Mouse (Mus musculus) ES-Bruce4 (cell line): ENCODE measurements around the gene Dao. TPM values are rescaled to one million over a fixed set of nuclear protein-coding genes. Genes with fewer than 3 reads are reported as not detected.

Experiments
- H3K27ac ChIP-seq: 2 replicates; pipeline ENCODE4 v1.5.1; 2012; ENCODE audit warnings: low read length, inconsistent platforms; ENCODE audit not compliant: insufficient read depth
- H3K27me3 ChIP-seq: 2 replicates; pipeline ENCODE4 v1.6.1; 2012; ENCODE audit warnings: mild to moderate bottlenecking, low read length, inconsistent platforms; ENCODE audit not compliant: control insufficient read depth, poor library complexity, insufficient read depth, severe bottlenecking
- H3K36me3 ChIP-seq: 2 replicates; pipeline ENCODE4 v1.6.1; 2012; ENCODE audit warnings: inconsistent platforms, mild to moderate bottlenecking, low read length, moderate library complexity; ENCODE audit not compliant: control insufficient read depth, poor library complexity, insufficient read depth, severe bottlenecking
- H3K4me1 ChIP-seq: one replicate; pipeline ENCODE4 v1.8.1; 2011; ENCODE audit warnings: low read length; ENCODE audit not compliant: control insufficient read depth, insufficient read depth
- H3K4me3 ChIP-seq: 2 replicates; pipeline ENCODE4 v1.5.1; 2011; ENCODE audit warnings: low read depth, mild to moderate bottlenecking, low read length
- H3K9ac ChIP-seq: 2 replicates; pipeline ENCODE4 v1.6.1; 2012; ENCODE audit warnings: low read depth, mild to moderate bottlenecking, inconsistent platforms; ENCODE audit not compliant: poor library complexity, severe bottlenecking
- H3K9me3 ChIP-seq: replicated peaks from 2 replicates; pipeline ENCODE4 v1.6.1; 2012; ENCODE audit warnings: mild to moderate bottlenecking, low read length, inconsistent platforms; ENCODE audit not compliant: control insufficient read depth, poor library complexity, insufficient read depth, severe bottlenecking
- CTCF ChIP-seq: IDR thresholded peaks from one replicate; pipeline ENCODE4 v1.8.1; 2011; ENCODE audit warnings: low read depth, low read length
- EP300 ChIP-seq: IDR thresholded peaks from 2 replicates; pipeline ENCODE4 v1.6.1; 2011; ENCODE audit warnings: low read depth, low read length; ENCODE audit not compliant: insufficient read depth
- POLR2A ChIP-seq: IDR thresholded peaks from one replicate; pipeline ENCODE4 v1.8.1; 2011; ENCODE audit warnings: low read length; ENCODE audit not compliant: insufficient read depth
- polyA plus RNA-seq: library from polyadenylated mRNA; stranded (reverse); fragments of >200 nt; gene quantifications from 2 replicates; pipeline ENCODE4 v1.2.4, GENCODE M21; 2011; ENCODE audit warnings: low read depth; ENCODE audit not compliant: missing spikeins, insufficient read depth, insufficient read length

Dao gene
- polyA plus RNA-seq = not detected in 2 replicates

DNA sequence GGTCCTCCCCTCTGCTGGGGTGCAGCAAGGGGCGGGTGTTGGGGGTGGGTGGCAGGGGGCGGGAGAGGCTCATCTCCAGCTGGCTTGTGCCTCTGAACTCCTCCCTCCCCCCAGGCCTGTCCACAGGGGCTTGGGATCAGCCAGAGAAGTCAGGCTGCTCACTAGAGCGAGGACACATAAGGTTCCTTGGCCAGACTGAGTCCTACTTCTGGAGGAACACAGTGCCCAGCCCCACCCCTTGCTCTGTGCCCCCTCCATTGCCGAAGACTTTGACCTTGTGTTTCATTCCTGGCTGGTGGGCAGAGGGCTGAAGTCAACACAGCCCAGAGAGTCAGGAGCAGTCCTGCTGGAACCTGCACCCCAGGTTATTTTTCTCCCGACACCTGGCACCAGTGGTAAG, at the start of gene Dao:
Dao (plus strand) TSS at position 162 of the 400 bp plus-strand sequence.
- no peak within 1 kb of the TSS for H3K27ac ChIP-seq
- no peaks in the 10 kb centered on the region for H3K36me3 ChIP-seq
- H3K27me3 ChIP-seq = no peaks in the 10 kb centered on the region
- no peak within 1 kb of the TSS for H3K9ac ChIP-seq
- H3K9me3 ChIP-seq = no peaks in the 10 kb centered on the region
- H3K4me3 ChIP-seq = no peak within 1 kb of the TSS
- H3K4me1 ChIP-seq = no peaks in the 10 kb centered on the region
- TF ChIP-seq POLR2A = no peak
- no peak for TF ChIP-seq CTCF
- no peak for TF ChIP-seq EP300

DNA sequence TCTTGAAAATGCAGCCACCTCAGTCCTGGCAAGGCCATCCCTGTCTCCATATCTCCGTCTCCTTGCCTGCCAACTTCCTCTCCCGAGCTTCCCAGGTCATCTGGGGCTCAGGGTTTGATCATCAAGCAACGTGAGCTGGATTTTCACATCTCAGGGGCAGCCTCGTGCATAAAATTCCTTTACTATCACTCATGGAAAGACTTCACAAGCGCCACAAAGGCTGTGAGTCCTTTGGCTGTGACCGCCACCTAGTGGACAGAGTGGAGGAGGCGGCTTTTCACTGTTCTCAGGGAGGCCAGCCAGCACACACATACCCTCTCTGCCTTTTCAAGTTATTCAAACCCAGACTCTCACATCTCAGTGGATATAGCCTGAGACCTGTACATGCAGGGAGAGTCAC, 49.1 kb upstream of the Dao start:
- peaks cover 5% of the 10 kb centered on the region for H3K4me1 ChIP-seq
- no peak overlapping the region for H3K4me3 ChIP-seq
- no peak overlapping the region for H3K9ac ChIP-seq
- no peak overlapping the region for H3K27ac ChIP-seq
- H3K27me3 ChIP-seq = no peaks in the 10 kb centered on the region
- H3K9me3 ChIP-seq = no peaks in the 10 kb centered on the region
- H3K36me3 ChIP-seq = no peaks in the 10 kb centered on the region
- peak; percentile 90 for TF ChIP-seq CTCF
- TF ChIP-seq EP300 = no peak
- TF ChIP-seq POLR2A = no peak

DNA sequence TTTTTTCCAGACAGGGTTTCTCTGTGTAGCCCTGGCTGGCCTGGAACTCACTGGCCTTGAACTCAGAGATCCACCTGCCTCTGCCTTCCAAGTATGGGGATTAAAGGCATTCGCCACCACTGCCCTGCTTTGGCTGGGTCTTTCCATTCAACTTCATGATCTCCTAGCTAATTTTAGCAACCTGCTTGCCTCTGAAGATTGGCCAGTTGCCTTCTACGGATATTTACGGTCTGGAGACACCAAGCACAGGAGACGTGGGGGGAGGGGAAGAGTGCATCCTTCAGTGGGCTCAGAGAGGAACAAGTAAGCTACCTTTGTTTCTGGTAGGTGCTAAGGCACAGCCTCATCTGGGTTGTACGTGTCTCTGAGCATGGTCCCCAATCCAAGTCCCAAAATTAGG, 48.2 kb upstream of the Dao start:
- no peak overlapping the region for H3K9ac ChIP-seq
- H3K36me3 ChIP-seq = no peaks in the 10 kb centered on the region
- TF ChIP-seq POLR2A (no peak), CTCF (no peak), EP300 (no peak)
- no peaks in the 10 kb centered on the region for H3K9me3 ChIP-seq
- H3K4me3 ChIP-seq = no peak overlapping the region
- peaks cover 10% of the 10 kb centered on the region for H3K4me1 ChIP-seq
- H3K27me3 ChIP-seq = no peaks in the 10 kb centered on the region
- no peak overlapping the region for H3K27ac ChIP-seq

GRCm38 (mm10) chr5:113955691-113956090, 47.8 kb upstream of the Dao start:
- H3K9ac ChIP-seq = no peak overlapping the region
- no peak overlapping the region for H3K4me3 ChIP-seq
- H3K4me1 ChIP-seq = peaks cover 12% of the 10 kb centered on the region
- H3K27ac ChIP-seq = no peak overlapping the region
- no peaks in the 10 kb centered on the region for H3K27me3 ChIP-seq
- H3K9me3 ChIP-seq = no peaks in the 10 kb centered on the region
- no peak for TF ChIP-seq POLR2A
- TF ChIP-seq CTCF = no peak
- no peak for TF ChIP-seq EP300
- H3K36me3 ChIP-seq = no peaks in the 10 kb centered on the region

- no peak for TF ChIP-seq POLR2A
- TF ChIP-seq EP300 = 0 out of 2 replicates have a peak, but pooled peaks have one; percentile 26
- TF ChIP-seq CTCF = peak; percentile 99
- peaks cover 14% of the 10 kb centered on the region for H3K4me1 ChIP-seq
- H3K4me3 ChIP-seq = no peak overlapping the region
- no peaks in the 10 kb centered on the region for H3K27me3 ChIP-seq
- H3K9ac ChIP-seq = no peak overlapping the region
- no peaks in the 10 kb centered on the region for H3K9me3 ChIP-seq
- H3K36me3 ChIP-seq = no peaks in the 10 kb centered on the region
- no peak overlapping the region for H3K27ac ChIP-seq
Observed at GRCm38 (mm10) chr5:113956510-113956909, 47.0 kb upstream of the Dao start.

DNA sequence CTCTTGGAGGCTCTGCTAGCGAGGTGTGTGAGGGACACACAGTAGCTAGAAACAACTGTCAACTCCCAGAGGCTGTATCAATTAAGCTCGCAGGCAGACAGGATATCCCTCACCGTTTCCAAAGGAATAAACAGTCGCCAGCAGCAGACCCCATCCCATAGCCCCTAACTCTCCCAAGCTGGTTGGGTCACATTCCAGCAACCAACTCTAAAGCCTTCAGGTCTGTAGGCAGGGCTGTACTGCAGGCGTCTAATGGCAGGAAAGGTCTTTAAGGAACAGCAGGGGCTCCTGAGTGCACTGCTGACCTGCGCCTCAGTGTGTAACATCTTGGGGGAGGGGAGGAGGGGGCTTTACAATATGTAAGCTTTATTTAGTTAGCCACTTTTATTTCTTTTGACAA, 44.5 kb upstream of the Dao start:
- Histone ChIP-seq H3K27me3 (no peaks in the 10 kb centered on the region), H3K27ac (peak overlapping the region; percentile 4; the same call in 1 of the 2 replicates), H3K9me3 (no peaks in the 10 kb centered on the region), H3K9ac (no peak overlapping the region), H3K4me3 (no peak overlapping the region), H3K36me3 (no peaks in the 10 kb centered on the region), H3K4me1 (peaks cover 14% of the 10 kb centered on the region)
- TF ChIP-seq EP300 (peak; percentile 69; the same call in 1 of the 2 replicates), POLR2A (no peak), CTCF (no peak)
